Mouse (Mus musculus): ENCODE results near the gene Aagab.

Gene Aagab

GRCm38 (mm10) chr9:63647581-63648519 lies 45.4 kb downstream of the Aagab start:
- no peak for DNase-seq (ENCODE audit: low read depth, low spot score)

- DNase-seq (ENCODE audit: low read depth, low spot score), result no peak
Measured at GRCm38 (mm10) chr9:63648520-63648918, 46.1 kb downstream of the Aagab start.

- DNase-seq (ENCODE audit: low read depth, low spot score), result peak; percentile 40
Measured at GRCm38 (mm10) chr9:63649841-63650545, 47.5 kb downstream of the Aagab start.

- DNase-seq (ENCODE audit: low read depth, low spot score), result no peak
Measured at GRCm38 (mm10) chr9:63650905-63651304, 48.4 kb downstream of the Aagab start.

GRCm38 (mm10) chr9:63651594-63651993 lies 49.1 kb downstream of the Aagab start:
- DNase-seq (ENCODE audit: low read depth, low spot score), result no peak

- no peak for DNase-seq (ENCODE audit: low read depth, low spot score)
Measured at GRCm38 (mm10) chr9:63653666-63654065, 51.2 kb downstream of the Aagab start.

DNA sequence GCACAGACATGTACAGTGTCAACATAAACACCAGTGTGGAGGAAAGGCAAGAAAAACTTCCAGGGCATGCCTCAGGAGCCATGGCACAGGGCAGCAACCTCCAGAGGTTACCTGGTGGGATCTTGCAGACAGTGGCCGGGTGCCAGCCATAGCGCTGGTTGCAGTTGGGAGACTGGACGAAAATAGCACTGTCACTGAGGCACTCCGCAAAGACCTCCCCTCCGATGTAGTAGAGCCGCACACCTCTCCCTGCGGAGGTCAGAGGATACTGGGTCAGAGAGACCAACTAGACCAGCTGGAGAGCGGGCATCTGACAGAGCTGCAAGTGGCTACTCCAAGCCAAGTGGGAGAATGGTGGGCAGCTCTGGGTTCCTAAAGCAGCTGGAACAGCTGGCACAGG lies 52.1 kb downstream of the Aagab start:
- no peak for DNase-seq (ENCODE audit: low read depth, low spot score)

DNA sequence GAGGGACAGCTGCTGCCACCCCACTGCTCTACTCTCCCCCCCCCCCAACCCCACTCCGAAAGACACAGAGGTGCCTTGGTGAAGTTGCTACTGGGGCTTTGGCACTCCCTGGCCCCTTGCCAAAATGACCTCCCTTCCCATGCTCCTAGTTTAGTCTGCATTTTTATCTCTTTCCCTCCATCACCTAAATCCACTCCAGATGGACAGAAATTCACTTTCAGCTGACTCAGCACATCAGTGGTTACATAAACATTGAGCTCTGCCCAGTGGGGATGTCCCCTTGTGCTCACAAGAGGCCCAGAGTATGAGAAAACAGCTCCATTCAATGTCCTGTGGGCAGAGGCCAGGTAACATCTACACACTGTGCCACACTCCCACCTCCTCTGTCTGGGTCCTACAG lies 52.6 kb downstream of the Aagab start:
- no peak for DNase-seq (ENCODE audit: low read depth, low spot score)

DNA sequence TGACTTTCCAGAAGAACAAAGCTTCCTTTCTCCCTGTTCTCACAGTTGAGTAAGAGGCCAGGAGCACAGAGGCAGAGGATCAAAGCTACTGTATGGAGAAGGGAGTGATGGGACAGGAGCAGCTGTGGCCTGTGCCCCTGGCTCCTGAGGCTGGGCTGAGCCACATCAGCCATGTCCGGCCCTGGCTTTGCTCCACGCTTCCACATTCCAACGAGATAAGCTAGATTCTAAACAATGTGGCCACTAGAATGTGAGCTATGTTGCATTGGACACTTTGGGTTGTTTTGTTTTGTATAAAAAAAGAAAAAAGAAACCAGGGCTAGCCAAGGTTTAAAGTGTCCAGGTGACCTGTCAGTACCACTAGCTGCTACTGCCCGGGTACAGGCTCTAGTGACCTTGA lies 54.7 kb downstream of the Aagab start:
- DNase-seq (ENCODE audit: low read depth, low spot score), result no peak

GRCm38 (mm10) chr9:63658436-63658835 lies 56.0 kb downstream of the Aagab start:
- no peak for DNase-seq (ENCODE audit: low read depth, low spot score)

GRCm38 (mm10) chr9:63658970-63659371 lies 56.5 kb downstream of the Aagab start:
- DNase-seq (ENCODE audit: low read depth, low spot score), result no peak

DNA sequence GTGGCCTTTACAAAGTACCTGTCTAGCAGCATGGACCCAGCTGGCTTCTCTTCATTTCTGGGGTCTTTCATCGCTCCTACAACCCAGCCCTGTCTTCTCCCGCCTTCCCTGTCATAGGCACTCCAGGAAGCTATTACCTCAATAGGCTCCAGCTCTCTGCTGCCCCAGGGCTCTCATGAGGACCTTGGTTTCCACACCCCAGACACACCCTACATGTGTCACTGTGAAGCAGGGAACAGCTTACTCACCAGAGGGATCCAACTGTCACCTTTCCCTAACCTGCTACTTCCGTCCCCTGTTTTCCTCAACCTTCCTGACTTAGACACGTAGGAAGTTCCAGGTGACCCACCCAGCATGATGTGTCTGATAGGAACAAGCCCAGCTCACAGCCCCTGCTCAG lies 57.6 kb downstream of the Aagab start:
- DNase-seq (ENCODE audit: low read depth, low spot score), result no peak

- DNase-seq (ENCODE audit: low read depth, low spot score), result no peak
Measured at GRCm38 (mm10) chr9:63660691-63661090, 58.2 kb downstream of the Aagab start.

GRCm38 (mm10) chr9:63662759-63663158 lies 60.3 kb downstream of the Aagab start:
- DNase-seq (ENCODE audit: low read depth, low spot score), result no peak

DNA sequence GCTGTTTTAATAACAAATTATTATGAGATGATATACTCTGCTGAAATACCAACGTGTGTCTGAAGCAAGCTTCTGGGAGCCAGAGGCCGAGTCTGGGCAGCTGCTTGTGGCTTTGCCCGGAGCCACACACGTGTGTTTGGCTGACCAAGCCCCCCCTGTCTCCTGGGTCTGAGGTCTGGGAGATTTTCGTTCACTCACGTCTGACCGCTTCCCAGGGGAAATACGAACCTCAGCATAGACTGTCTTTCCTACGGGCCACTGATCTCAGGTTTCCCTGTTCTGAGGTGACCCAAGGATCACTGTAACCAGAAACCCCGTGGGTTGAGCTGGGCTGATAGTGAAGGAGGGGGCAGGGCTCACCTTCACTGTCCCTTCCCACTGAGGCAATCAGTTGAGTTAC lies 60.8 kb downstream of the Aagab start:
- DNase-seq (ENCODE audit: low read depth, low spot score), result no peak

DNA sequence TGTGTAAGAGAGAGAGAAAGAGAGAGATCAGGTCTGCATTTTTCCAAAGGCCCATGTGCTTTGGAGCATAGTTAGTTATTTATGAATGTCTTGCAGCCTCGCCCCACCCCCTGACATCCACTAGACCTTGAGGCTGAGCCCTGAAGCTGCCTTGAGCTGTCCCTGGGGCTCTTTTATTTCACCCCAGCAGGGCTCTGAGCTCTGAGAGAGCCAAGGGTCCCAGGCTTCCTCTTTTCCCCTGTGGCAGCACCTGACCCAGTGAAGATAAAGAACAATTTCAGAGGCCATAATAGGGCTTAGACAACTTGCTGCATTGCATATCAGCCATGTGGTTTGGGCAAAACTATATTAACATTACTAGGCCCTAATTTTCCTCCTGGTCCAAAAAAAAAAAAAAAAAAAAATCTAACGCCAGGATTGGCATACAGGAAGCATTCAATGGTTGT lies 61.9 kb downstream of the Aagab start:
- DNase-seq (ENCODE audit: low read depth, low spot score), result no peak

DNA sequence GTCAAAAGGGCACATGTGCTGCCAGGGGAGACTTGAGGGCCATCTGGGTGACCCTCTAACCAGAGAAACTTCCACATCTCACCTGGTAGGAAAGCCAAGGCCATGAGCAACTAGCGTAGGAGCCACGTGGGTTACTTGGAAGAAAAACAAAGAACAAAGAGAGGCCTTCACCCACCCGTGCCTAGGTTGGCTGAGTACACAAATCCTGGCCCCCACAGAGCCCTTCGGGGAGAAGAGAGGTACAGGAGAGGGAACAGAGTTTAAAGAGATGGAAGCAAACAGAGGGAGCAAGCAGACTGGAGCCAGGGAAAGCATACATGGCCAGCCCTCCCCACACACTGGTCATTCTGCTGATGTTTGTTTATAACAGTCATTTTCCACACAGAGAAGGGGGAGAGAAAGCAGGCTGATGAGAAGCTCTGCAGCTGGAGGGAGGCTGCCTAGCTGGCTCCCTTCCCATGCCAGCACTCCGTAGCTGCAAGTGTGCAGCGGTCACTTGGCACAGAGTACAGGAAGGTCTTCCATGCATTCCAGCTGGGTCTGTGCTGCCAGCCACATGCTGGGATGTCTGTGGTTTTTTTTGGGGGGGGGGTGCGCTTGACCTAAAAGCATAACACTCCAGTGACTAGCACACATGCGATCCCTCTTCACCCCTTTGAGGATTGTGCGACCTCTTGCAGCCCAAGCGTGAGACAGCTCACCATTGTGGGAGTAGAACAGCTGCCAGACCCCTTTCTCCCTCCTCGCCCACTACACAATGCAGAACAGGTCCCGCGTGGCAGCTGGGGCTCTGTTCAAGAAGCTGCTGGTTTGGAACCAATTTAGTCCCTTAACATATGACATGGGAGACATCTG lies 62.6 kb downstream of the Aagab start:
- DNase-seq (ENCODE audit: low read depth, low spot score), result no peak

DNA sequence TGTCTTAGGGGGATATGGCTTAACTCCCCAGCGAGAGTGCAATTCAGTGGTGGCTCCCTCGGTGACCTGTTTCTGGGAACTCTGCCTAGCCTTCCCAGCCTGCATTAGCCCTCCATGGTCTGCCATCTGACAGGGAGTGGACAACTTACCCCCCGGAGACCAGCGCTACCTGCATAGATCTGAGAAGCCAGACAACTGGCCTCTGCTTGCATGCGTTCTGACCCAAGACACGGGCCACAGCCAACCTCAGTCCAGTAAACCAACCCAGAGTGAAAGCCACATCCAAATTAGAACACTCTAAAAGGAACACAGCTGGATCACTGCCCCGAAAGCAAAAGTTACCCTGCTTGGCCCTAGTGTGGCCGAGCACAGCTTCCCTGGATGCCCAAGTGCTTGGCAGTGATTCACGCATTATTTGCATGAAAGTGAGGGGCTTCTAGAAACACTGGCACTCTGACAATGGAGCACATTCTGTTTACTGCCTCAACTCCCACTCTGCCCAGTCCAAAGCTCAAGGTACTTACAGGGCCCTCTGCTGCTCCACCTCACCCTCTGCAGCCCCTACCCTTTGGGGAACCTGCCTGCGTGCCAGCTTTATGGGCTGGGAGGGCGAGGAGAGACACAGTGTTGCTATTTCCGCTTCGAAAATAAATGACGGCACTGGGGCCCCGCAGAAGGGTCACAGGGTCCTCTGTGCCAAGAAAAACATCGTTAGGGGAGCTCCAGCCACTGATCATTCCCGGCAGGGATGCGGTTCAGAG lies 64.3 kb downstream of the Aagab start:
- DNase-seq (ENCODE audit: low read depth, low spot score), result no peak

GRCm38 (mm10) chr9:63667373-63667724 lies 64.9 kb downstream of the Aagab start:
- no peak for DNase-seq (ENCODE audit: low read depth, low spot score)

- no peak for DNase-seq (ENCODE audit: low read depth, low spot score)
Measured at GRCm38 (mm10) chr9:63668621-63669020, 66.2 kb downstream of the Aagab start.

DNA sequence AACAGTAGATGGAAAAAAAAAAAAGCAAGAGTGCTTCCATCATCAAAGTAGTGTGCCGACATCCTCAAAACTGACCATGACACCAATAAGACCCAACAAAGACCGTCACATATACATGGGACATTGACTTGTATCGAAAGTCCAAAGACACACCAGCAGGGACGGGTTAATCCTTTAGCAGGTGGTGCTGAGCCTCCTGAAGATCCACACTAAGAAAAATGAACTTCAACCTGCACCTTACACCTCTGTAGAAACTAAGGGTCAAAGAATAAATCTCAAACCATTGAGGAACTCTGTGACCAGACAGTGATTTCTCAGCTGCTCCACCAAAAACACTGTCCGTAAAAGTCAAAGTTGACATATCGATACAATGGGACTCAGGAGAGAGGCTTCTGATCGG lies 67.4 kb downstream of the Aagab start:
- DNase-seq (ENCODE audit: low read depth, low spot score), result no peak
